Mouse (Mus musculus): ENCODE measurements at regions not wholly inside any gene's neighbourhood (a gene's known extent, or its start where the extent isn't known, plus 50 kb on each side); places are given as distances from the start of the nearest gene placed in this dataset.
"Not testable (repeated sequence)": the region's sequence is repeated elsewhere in the genome, so short reads cannot be mapped to it uniquely, and the experiment has no call there.

DNA sequence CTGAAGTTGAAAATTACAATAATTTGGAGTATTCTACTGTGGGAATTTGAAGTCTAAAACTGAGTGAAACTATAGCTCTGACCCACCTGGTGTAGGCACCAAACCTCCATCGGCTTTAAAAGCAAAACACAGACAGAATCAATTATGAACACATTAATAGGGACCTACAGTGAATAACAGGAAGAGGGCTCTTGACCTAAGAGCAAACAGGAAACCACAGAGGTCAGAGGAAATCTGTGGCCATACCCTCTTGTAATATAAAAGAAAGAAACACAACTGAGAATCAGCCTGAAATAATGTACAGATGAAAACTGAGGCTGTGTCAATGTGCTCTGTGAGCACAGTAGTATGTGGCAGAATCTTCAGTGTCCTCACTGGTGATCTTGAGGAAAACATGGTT is 789.7 kb upstream of the Zfp386 start:
- no peak for TF ChIP-seq ZNF384 (IDR thresholded peaks at IDR 0.05; ENCODE audit: low read depth, low read length)
- TF ChIP-seq SMC3 (IDR thresholded peaks at IDR 0.05; ENCODE audit: low read depth, low read length): no peak
- no peak for TF ChIP-seq KAT2A (conservative IDR thresholded peaks at IDR 0.05; ENCODE audit: low read depth, low read length)
- TF ChIP-seq ETS1 (IDR thresholded peaks at IDR 0.05; ENCODE audit: low read depth, low read length): no peak
- TF ChIP-seq GATA1 (IDR thresholded peaks at IDR 0.05; ENCODE audit: low read depth, low read length): no peak
- TF ChIP-seq ELF1 (IDR thresholded peaks at IDR 0.05; ENCODE audit: low read depth, low read length): no peak
- no peaks in the 10 kb centered on the region for H3K4me1 ChIP-seq (ENCODE audit: control insufficient read depth in 1 of 2, insufficient read depth in 2 of 2, low read length in 2 of 2)
- H3K9ac ChIP-seq (ENCODE audit: control insufficient read depth, low read depth, low read length, poor library complexity, severe bottlenecking): no peak overlapping the region
- no peak for DNase-seq (ENCODE audit: low read depth, low spot score)
- no peaks in the 10 kb centered on the region for H3K27me3 ChIP-seq (ENCODE audit: control insufficient read depth in 1 of 2, insufficient read depth in 2 of 2, low read length in 2 of 2)
- no peaks in the 10 kb centered on the region for H3K36me3 ChIP-seq (ENCODE audit: control insufficient read depth in 1 of 2, insufficient read depth in 2 of 2, low read length in 2 of 2)
- H3K4me3 ChIP-seq (ENCODE audit: control insufficient read depth in 1 of 2, insufficient read depth in 1 of 2, low read depth in 2 of 2, low read length in 2 of 2): no peak overlapping the region
- H3K27ac ChIP-seq (ENCODE audit: control insufficient read depth, low read depth, low read length): no peak overlapping the region
- H3K79me2 ChIP-seq (ENCODE audit: control insufficient read depth, insufficient read depth, low read length, poor library complexity): no peaks in the 10 kb centered on the region
- no peaks in the 10 kb centered on the region for H3K9me3 ChIP-seq (replicated peaks; ENCODE audit: insufficient read depth, low read length)

DNA sequence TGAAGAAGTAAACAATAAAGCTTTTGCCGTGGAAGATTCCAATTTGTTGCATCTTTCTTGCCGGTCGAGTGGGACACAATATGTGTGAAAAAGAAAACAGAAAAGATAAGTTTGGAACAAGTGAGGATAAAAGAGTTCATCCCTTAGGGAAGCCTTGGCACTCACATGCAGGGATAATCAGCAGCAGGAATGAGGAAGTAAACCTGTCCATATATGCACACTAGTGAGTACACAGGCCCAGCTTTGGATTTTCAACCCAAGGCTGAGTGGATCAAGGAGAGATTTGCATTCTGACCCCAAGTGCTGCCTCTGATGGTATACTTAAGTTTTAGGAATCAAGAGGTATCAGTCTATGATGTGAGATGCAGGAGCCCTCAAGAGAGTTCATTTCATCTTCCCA is 788.8 kb upstream of the Zfp386 start:
- Histone ChIP-seq H3K4me3 (ENCODE audit: control insufficient read depth in 1 of 2, insufficient read depth in 1 of 2, low read depth in 2 of 2, low read length in 2 of 2) (no peak overlapping the region), H3K27me3 (ENCODE audit: control insufficient read depth in 1 of 2, insufficient read depth in 2 of 2, low read length in 2 of 2) (no peaks in the 10 kb centered on the region), H3K36me3 (ENCODE audit: control insufficient read depth in 1 of 2, insufficient read depth in 2 of 2, low read length in 2 of 2) (no peaks in the 10 kb centered on the region), H3K9ac (ENCODE audit: control insufficient read depth, low read depth, low read length, poor library complexity, severe bottlenecking) (no peak overlapping the region), H3K9me3 (replicated peaks; ENCODE audit: insufficient read depth, low read length) (no peaks in the 10 kb centered on the region), H3K79me2 (ENCODE audit: control insufficient read depth, insufficient read depth, low read length, poor library complexity) (no peaks in the 10 kb centered on the region), H3K4me1 (ENCODE audit: control insufficient read depth in 1 of 2, insufficient read depth in 2 of 2, low read length in 2 of 2) (no peaks in the 10 kb centered on the region), H3K27ac (ENCODE audit: control insufficient read depth, low read depth, low read length) (no peak overlapping the region)
- no peak for TF ChIP-seq POLR2A (IDR thresholded peaks at IDR 0.05; ENCODE audit: control insufficient read depth in 1 of 2, insufficient read depth in 1 of 2, low read depth in 1 of 2, low read length in 2 of 2, poor library complexity in 1 of 2)
- no peak for TF ChIP-seq RCOR1 (IDR thresholded peaks at IDR 0.05; ENCODE audit: low read depth, low read length)
- no peak for TF ChIP-seq EP300 (IDR thresholded peaks at IDR 0.05; ENCODE audit: low read depth in 1 of 2, low read length in 2 of 2)
- no peak for TF ChIP-seq ELF1 (IDR thresholded peaks at IDR 0.05; ENCODE audit: low read depth, low read length)
- no peak for TF ChIP-seq SIN3A (IDR thresholded peaks at IDR 0.05; ENCODE audit: low read length)
- no peak for TF ChIP-seq MAX (IDR thresholded peaks at IDR 0.05; ENCODE audit: low read length)
- no peak for TF ChIP-seq TBP (IDR thresholded peaks at IDR 0.05; ENCODE audit: low read depth, low read length)
- no peak for TF ChIP-seq MYC (IDR thresholded peaks at IDR 0.05; ENCODE audit: low read depth, low read length)
- no peak for TF ChIP-seq POLR2AphosphoS2 (IDR thresholded peaks at IDR 0.05; ENCODE audit: low read length)
- no peak for TF ChIP-seq CHD2 (IDR thresholded peaks at IDR 0.05; ENCODE audit: low read length)
- no peak for TF ChIP-seq USF2 (IDR thresholded peaks at IDR 0.05; ENCODE audit: borderline replicate concordance in 1 of 2, insufficient read depth in 1 of 2, low read depth in 1 of 2, low read length in 2 of 2)
- no peak for TF ChIP-seq NELFE (IDR thresholded peaks at IDR 0.05; ENCODE audit: low read depth, low read length)
- no peak for TF ChIP-seq SMC3 (IDR thresholded peaks at IDR 0.05; ENCODE audit: low read depth, low read length)
- no peak for TF ChIP-seq CTCF (IDR thresholded peaks at IDR 0.05 in 2 of 3, conservative IDR thresholded peaks at IDR 0.05 in 1 of 3; ENCODE audit: control insufficient read depth in 1 of 3, insufficient read depth in 1 of 3, low read depth in 2 of 3, low read length in 3 of 3, poor library complexity in 1 of 3, severe bottlenecking in 1 of 3)
- DNase-seq (ENCODE audit: low read depth, low spot score): no peak

DNA sequence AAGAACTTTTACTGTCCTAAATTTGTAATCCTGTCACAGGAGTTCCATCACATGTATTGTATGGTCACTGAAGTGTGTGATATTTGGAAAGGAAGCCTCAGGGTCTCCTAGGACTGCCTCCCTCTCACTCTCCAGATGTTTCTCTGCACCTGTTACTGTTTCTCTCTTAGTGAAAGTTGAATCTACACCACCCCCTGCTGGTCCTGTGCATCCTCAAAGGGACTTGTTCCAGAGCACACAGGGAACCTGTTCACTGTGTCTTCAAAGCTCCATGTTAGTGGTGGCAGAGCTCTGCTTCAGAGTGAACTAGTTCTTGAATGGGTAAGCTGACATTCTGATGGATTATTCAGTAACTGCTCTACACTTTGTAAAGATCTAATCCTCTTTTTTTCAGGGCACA is 785.1 kb upstream of the Zfp386 start:
- not testable (repeated sequence) for H3K27me3 ChIP-seq (ENCODE audit: control insufficient read depth in 1 of 2, insufficient read depth in 2 of 2, low read length in 2 of 2); H3K9me3 ChIP-seq (replicated peaks; ENCODE audit: insufficient read depth, low read length); H3K27ac ChIP-seq (ENCODE audit: control insufficient read depth, low read depth, low read length); H3K79me2 ChIP-seq (ENCODE audit: control insufficient read depth, insufficient read depth, low read length, poor library complexity); DNase-seq (ENCODE audit: low read depth, low spot score); H3K4me3 ChIP-seq (ENCODE audit: control insufficient read depth in 1 of 2, insufficient read depth in 1 of 2, low read depth in 2 of 2, low read length in 2 of 2); H3K9ac ChIP-seq (ENCODE audit: control insufficient read depth, low read depth, low read length, poor library complexity, severe bottlenecking); H3K36me3 ChIP-seq (ENCODE audit: control insufficient read depth in 1 of 2, insufficient read depth in 2 of 2, low read length in 2 of 2); H3K4me1 ChIP-seq (ENCODE audit: control insufficient read depth in 1 of 2, insufficient read depth in 2 of 2, low read length in 2 of 2)

DNA sequence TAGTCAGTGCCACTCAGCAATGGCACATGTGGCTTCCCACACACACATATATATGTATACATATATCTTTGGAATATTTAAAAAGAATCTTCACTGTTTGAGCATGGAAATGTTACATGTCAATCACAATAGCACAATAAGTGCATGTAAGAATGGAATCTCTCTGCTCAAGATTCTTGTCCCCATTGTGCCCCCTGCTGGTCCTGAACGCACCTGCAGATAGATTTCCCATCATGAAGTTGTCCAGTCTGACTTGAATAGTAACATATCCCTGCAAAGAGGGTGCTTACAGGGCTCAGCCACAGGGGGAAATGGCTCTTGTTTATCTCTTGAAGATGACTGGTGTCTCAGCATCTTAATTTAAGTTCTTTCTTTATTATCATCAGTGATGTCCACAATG is 770.8 kb upstream of the Zfp386 start:
- not testable (repeated sequence) for H3K4me3 ChIP-seq (ENCODE audit: control insufficient read depth in 1 of 2, insufficient read depth in 1 of 2, low read depth in 2 of 2, low read length in 2 of 2); H3K9me3 ChIP-seq (replicated peaks; ENCODE audit: insufficient read depth, low read length); H3K4me1 ChIP-seq (ENCODE audit: control insufficient read depth in 1 of 2, insufficient read depth in 2 of 2, low read length in 2 of 2); DNase-seq (ENCODE audit: low read depth, low spot score); H3K27ac ChIP-seq (ENCODE audit: control insufficient read depth, low read depth, low read length); H3K27me3 ChIP-seq (ENCODE audit: control insufficient read depth in 1 of 2, insufficient read depth in 2 of 2, low read length in 2 of 2); H3K79me2 ChIP-seq (ENCODE audit: control insufficient read depth, insufficient read depth, low read length, poor library complexity); H3K36me3 ChIP-seq (ENCODE audit: control insufficient read depth in 1 of 2, insufficient read depth in 2 of 2, low read length in 2 of 2); H3K9ac ChIP-seq (ENCODE audit: control insufficient read depth, low read depth, low read length, poor library complexity, severe bottlenecking)

DNA sequence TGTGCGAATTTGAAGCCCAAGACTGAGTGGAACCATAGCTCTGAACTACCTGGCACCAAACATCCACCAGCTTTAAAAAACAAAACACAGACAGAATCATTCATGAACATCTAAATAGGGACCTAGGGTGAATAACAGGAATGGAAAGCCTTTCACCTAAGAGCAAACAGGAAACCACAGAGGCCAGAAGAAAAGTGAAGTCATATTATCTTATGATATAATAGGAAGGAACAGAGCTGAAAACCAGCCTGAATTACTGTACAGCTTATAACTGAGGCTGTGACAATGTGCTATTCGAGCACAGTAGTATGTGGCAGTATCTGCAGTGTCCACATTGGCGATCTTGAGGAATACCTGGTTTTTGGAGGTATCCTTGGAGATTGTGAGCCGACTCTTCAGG is 753.8 kb upstream of the Zfp386 start:
- peak; percentile 17 for DNase-seq (ENCODE audit: low read depth, low spot score)
- H3K36me3 ChIP-seq (ENCODE audit: control insufficient read depth in 1 of 2, insufficient read depth in 2 of 2, low read length in 2 of 2); H3K79me2 ChIP-seq (ENCODE audit: control insufficient read depth, insufficient read depth, low read length, poor library complexity); H3K27me3 ChIP-seq (ENCODE audit: control insufficient read depth in 1 of 2, insufficient read depth in 2 of 2, low read length in 2 of 2); H3K9ac ChIP-seq (ENCODE audit: control insufficient read depth, low read depth, low read length, poor library complexity, severe bottlenecking); H3K4me1 ChIP-seq (ENCODE audit: control insufficient read depth in 1 of 2, insufficient read depth in 2 of 2, low read length in 2 of 2); H3K27ac ChIP-seq (ENCODE audit: control insufficient read depth, low read depth, low read length); H3K9me3 ChIP-seq (replicated peaks; ENCODE audit: insufficient read depth, low read length); H3K4me3 ChIP-seq (ENCODE audit: control insufficient read depth in 1 of 2, insufficient read depth in 1 of 2, low read depth in 2 of 2, low read length in 2 of 2): not testable (repeated sequence)

Measured in MEL (cell line).